Mouse (Mus musculus) kidney, embryonic 15.5 days (tissue): ENCODE results near the gene Dlec1. TPM values are rescaled to one million over a fixed set of nuclear protein-coding genes. Genes with fewer than 3 reads are reported as not detected.
A peak's percentile ranks its signal among the peaks of the same experiment; 100 is the strongest.

Experiments used
- ATAC-seq: fragments of 200-750 bp; cut with Nextera tagmentation; replicated peaks from 2 replicates; pipeline ENCODE4 v1.8.0; 2017; ENCODE audit warnings: moderate TSS enrichment; ENCODE audit not compliant: low FRiP score
- H3K27ac ChIP-seq: fragments of 300-500 bp; sonication (generic); 2 replicates; pipeline ENCODE4 v1.5.1; 2015; ENCODE audit warnings: mild to moderate bottlenecking, inconsistent platforms
- H3K27me3 ChIP-seq: fragments of 300-500 bp; sonication (generic); 2 replicates; pipeline ENCODE4 v1.6.1; 2015; ENCODE audit warnings: inconsistent platforms
- H3K36me3 ChIP-seq: fragments of 300-500 bp; sonication (generic); 2 replicates; pipeline ENCODE4 v1.6.1; 2015; ENCODE audit warnings: inconsistent platforms
- H3K4me1 ChIP-seq: fragments of 300-500 bp; sonication (generic); 2 replicates; pipeline ENCODE4 v1.6.1; 2015; ENCODE audit warnings: inconsistent platforms
- H3K4me2 ChIP-seq: fragments of 300-500 bp; sonication (generic); 2 replicates; pipeline ENCODE4 v1.6.1; 2015; ENCODE audit warnings: moderate library complexity, mild to moderate bottlenecking, inconsistent platforms
- H3K4me3 ChIP-seq: fragments of 300-500 bp; sonication (generic); replicated peaks from 2 replicates; pipeline ENCODE4 v1.5.1; 2015; ENCODE audit warnings: mild to moderate bottlenecking, inconsistent platforms
- H3K9ac ChIP-seq: fragments of 300-500 bp; sonication (generic); 2 replicates; pipeline ENCODE4 v1.6.1; 2015; ENCODE audit warnings: mild to moderate bottlenecking, inconsistent platforms
- H3K9me3 ChIP-seq: fragments of 300-500 bp; sonication (generic); replicated peaks from 2 replicates; pipeline ENCODE4 v1.6.1; 2016; ENCODE audit warnings: inconsistent platforms
- WGBS: fragments of 180-500 bp; shearing (Covaris S2); methylation state at CpG from one replicate; pipeline ENCODE4 v1.1.7; 2015; ENCODE audit warnings: mixed read lengths; 5-methylcytosine and 5-hydroxymethylcytosine counted together
- polyA plus RNA-seq: library from polyadenylated mRNA; unstranded; fragments of >200 nt; fragmentation: Nextera tagmentation; extraction: Ambion mirVana; gene quantifications from 2 replicates; pipeline ENCODE4 v1.2.1, GENCODE M21; 2015

Gene Dlec1
- polyA plus RNA-seq, 1 experiment from 2014 or later = 6.2 TPM

DNA sequence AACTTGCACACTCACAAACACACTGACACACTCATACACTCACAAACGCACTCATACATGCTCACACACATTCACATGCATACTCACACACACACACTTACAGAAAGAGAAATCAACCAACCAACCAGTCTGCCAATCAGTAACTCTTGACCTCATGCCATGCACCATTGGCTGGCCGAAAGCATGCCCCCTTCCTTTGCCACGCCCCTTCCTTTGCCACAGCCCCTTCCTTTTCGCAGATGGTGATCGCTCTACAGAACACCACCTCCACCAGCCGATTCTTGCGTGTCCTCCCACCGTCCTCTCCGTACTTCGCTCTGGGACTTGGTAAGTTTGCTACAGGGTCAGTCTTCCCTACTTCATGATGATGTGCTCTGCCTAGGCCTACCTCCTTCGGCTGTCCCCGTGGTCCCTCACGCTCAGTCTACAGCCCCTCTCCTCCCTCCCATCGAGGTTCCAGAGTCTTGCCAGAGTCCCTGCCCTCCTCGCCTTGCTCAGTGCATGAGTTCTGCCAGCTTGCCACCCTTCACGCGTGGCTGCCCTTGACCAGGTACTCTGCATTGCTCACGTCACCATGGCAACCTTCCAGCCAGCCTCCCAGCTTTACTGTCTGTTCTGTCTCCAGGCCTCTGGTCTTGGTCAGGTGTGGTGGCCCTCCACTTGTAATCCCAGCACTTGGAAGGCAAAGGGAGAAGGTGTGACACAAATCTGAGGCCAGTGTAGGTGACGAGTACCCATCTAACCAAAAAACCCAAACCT is 17.3 kb downstream of the Dlec1 start:
- Histone ChIP-seq H3K27ac (peak overlapping the region; percentile 85), H3K36me3 (no peaks in the 10 kb centered on the region), H3K4me1 (peaks cover 26% of the 10 kb centered on the region), H3K4me2 (peak overlapping the region; percentile 42), H3K9me3 (no peaks in the 10 kb centered on the region), H3K27me3 (no peaks in the 10 kb centered on the region), H3K4me3 (peak overlapping the region; percentile 21), H3K9ac (no peak overlapping the region)
- ATAC-seq = peak; percentile 89
- WGBS = 70% methylated on average over 19 of the region's 19 CpGs

DNA sequence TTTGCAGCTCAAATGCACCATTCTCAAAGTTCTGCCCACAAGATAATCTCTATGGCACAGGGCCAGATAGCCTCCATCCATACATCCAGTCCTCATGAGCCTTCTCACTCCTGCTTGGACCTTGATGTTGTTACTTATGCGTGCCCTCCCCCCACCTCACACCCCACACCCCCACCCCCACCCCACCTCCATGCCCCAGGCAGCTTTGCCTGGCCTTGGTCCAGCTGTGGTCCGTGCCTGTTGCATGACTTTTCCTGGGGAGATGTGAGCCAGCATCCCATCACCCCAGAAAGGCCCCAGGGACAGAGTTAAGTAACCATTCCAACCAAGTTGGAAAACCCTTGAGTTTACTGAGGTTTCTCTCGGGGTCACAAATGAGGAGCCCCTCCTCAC is 17.9 kb downstream of the Dlec1 start:
- ATAC-seq = no peak; the same call in 1 of the 2 replicates
- H3K4me2 ChIP-seq = peak overlapping the region; percentile 42
- no peaks in the 10 kb centered on the region for H3K36me3 ChIP-seq
- WGBS = 25% methylated on average over 3 of the region's 3 CpGs
- no peaks in the 10 kb centered on the region for H3K9me3 ChIP-seq
- H3K27ac ChIP-seq = peak overlapping the region; percentile 85
- H3K27me3 ChIP-seq = no peaks in the 10 kb centered on the region
- H3K4me1 ChIP-seq = peaks cover 26% of the 10 kb centered on the region
- H3K9ac ChIP-seq = no peak overlapping the region
- H3K4me3 ChIP-seq = peak overlapping the region; percentile 21; the same call in 1 of the 2 replicates

DNA sequence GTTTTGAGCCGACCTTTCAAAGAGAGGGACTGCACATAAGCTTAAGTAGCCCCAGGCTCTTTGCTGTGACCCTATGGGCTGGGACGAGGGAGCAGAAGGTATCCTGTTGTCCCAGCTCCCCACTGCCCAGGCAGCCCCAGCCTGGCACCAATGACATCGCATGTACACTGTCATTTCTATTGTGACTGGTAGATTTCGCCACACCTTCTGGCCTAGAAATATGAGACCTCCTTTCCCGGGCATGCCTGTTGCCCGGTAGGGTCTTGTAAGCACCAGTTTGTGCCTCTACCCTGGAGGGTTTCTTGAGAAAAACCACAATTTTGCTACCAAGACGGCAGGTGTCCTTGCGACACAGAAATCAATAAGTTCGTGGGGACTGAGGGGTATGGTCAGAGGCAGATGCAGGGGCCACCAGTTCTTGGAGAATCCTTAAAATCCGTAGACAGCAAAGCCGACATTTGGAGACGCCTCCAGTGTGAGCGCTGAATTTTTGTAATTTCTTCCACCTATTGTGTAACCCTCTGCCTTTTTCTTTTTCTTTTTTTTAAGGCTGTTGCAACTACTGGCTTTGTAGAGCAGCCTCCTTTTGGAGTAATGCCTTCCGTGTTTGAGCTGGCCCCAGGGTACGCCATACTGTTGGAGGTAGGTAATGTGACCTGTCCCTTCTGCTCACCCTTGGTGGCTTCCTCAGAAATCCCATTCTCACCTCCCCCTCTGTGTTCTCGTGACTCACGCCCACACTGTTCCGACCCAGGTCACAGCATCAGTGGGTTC is 20.5 kb downstream of the Dlec1 start:
- H3K9me3 ChIP-seq = no peaks in the 10 kb centered on the region
- H3K4me3 ChIP-seq = no peak overlapping the region
- no peak for ATAC-seq
- H3K27me3 ChIP-seq = no peaks in the 10 kb centered on the region
- no peak overlapping the region for H3K4me2 ChIP-seq
- no peak overlapping the region for H3K27ac ChIP-seq
- WGBS = 74% methylated on average over 18 of the region's 18 CpGs
- no peaks in the 10 kb centered on the region for H3K36me3 ChIP-seq
- peaks cover 26% of the 10 kb centered on the region for H3K4me1 ChIP-seq
- no peak overlapping the region for H3K9ac ChIP-seq

DNA sequence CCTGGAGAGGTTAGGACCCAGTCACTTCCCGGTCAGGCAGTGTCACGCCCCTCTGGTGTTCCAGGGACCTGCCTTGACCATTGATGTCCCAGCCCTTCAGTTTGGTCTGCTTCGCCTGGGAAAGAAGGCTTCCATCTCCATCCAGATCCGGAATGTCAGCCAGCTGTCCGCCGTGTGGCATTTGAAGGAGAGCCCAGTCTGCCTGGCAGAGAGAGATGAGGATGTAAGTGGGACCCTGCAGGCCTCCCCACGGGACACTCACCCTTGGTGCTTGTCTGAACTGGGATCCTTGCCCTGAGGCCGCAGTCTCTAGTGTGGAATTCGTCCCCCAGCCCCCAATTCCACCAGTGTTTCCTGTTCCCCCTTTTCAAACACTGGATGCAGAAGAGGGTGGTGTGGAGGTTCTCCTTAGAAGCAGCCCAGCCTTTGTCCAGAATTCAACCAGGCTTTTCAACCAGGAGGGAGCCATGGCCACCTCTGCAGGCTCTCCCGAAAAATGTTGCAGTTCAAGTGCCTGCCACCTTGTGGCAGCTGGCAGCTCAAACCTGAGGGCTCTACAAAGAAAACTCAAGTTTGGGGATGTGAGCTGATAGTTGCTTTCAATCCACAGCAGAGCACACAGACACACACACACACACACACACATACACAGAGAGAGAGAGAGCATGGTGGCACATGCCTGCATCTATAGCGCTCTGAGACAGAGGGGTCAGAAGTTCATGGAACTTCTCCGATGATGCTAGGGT is 26.3 kb downstream of the Dlec1 start:
- H3K4me3 ChIP-seq = no peak overlapping the region
- H3K4me1 ChIP-seq = peaks cover 11% of the 10 kb centered on the region; the same call in 1 of the 2 replicates
- no peak overlapping the region for H3K9ac ChIP-seq
- no peak overlapping the region for H3K4me2 ChIP-seq
- no peaks in the 10 kb centered on the region for H3K9me3 ChIP-seq
- no peaks in the 10 kb centered on the region for H3K36me3 ChIP-seq
- WGBS = 84% methylated on average over 12 of the region's 12 CpGs
- no peak overlapping the region for H3K27ac ChIP-seq
- H3K27me3 ChIP-seq = no peaks in the 10 kb centered on the region
- no peak for ATAC-seq

DNA sequence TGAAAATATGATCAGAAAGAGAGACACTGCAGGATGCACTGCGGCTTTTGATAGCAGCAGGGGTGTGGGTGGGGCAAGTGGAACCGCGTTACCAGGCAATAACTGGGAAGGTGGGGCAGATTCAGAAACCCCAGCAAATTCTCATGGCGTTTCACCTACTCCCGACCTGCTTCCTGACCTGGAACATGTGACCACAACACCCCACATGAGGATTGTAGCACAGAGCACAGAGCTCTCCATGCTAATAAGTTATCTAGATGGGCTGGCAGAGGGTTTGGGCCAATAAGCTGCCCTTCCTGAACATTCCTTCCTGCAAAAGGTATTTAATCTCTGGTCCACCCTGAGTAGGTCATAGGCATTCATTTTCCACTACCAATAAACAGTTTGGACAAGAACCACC is 28.4 kb downstream of the Dlec1 start:
- Histone ChIP-seq H3K27ac (no peak overlapping the region), H3K36me3 (no peaks in the 10 kb centered on the region), H3K4me3 (no peak overlapping the region), H3K9ac (no peak overlapping the region), H3K4me1 (peaks cover 11% of the 10 kb centered on the region; the same call in 1 of the 2 replicates), H3K9me3 (no peaks in the 10 kb centered on the region), H3K4me2 (no peak overlapping the region), H3K27me3 (no peaks in the 10 kb centered on the region)
- ATAC-seq = no peak
- 55% methylated on average over 5 of the region's 5 CpGs for WGBS

DNA sequence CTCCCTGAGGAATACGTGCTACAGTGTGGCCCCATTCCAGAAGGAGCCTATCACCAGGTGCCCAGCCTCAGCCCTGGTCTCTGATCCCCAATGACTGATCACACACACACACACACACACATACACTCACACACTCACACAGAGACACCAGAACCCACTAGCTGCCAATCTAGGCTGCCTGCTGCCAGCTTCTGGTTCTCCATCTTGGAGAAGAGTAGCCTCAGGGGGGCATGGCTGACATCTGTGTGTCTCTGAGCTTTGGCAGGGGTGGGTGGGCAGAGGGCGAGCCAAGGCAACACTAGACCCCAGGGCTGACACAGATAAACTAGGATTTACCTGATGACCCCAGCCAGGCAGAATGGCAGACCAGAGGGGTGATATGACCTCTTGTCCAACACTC is 36.6 kb downstream of the Dlec1 start:
- Histone ChIP-seq H3K4me3 (no peak overlapping the region), H3K27ac (no peak overlapping the region), H3K4me2 (no peak overlapping the region), H3K9me3 (no peaks in the 10 kb centered on the region), H3K36me3 (no peaks in the 10 kb centered on the region), H3K9ac (no peak overlapping the region), H3K27me3 (no peaks in the 10 kb centered on the region), H3K4me1 (no peaks in the 10 kb centered on the region)
- 66% methylated on average over 2 of the region's 2 CpGs for WGBS
- ATAC-seq = no peak

DNA sequence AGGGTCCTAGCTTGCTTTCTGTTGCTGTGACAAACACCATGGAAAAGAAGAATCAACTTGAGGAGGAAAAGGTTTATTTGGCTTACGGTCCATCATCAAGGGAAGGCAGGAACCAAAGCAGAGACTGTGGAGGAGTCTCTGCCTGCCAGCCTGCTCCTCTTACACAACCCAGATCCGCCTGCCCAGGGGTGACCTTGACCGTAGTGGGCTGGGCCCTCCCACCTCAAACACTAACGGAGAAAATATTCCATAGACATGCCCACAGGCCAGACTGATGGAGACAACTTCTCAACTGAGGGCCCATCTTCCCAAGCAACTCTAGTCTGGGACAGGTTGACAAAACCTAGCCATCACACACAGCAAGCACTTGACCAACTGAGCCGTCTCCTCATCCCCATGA is 39.8 kb downstream of the Dlec1 start:
- Histone ChIP-seq H3K27ac (no peak overlapping the region), H3K4me2 (no peak overlapping the region), H3K36me3 (no peaks in the 10 kb centered on the region), H3K9ac (no peak overlapping the region), H3K27me3 (no peaks in the 10 kb centered on the region), H3K4me3 (no peak overlapping the region), H3K4me1 (no peaks in the 10 kb centered on the region), H3K9me3 (no peaks in the 10 kb centered on the region)
- whole genome bisulfite sequencing = 60% methylated on average over 5 of the region's 5 CpGs
- ATAC-seq = no peak

DNA sequence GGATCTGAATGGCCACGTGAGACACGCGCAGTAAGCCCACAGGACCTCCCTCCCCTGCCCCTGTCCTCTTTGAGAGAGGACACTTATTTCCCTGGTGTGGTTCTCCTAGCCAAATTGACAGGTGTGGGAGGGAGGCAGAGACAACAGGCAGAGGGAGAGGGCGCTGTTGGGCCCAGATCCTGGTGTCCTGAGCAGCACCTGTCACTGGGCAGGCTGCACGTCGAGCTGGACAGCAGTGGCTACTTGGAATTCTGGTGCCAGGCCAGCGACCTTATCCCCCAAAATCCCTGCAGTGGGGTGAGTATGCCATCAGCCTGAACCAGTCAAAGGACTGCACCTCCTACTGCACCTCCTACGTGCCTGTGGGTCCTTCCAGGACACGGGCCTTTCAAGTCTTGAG is 41.1 kb downstream of the Dlec1 start:
- WGBS = 76% methylated on average over 9 of the region's 9 CpGs
- H3K4me1 ChIP-seq = no peaks in the 10 kb centered on the region

DNA sequence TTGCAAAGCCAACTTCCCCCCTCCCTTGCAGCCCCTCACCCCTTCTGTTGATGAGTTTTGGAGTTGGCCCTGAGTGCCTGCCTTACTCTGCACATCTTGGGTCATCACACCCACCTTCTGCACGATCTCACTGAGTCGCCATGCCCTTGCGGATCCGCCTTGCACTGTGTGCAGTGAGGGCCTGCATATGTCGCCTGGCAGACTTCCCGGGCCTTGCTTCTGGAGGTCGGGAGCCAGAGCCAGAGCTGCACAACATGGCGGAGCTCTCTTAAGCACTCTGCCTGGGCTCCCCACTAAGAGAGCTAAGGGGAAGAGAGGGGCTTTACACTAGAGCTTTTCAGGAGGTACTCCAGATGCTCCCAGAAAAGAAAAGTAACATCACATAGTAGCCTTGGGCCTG is 42.4 kb downstream of the Dlec1 start:
- 85% methylated on average over 8 of the region's 8 CpGs for WGBS
- Histone ChIP-seq H3K27ac (no peak overlapping the region), H3K9ac (no peak overlapping the region), H3K9me3 (no peaks in the 10 kb centered on the region), H3K4me1 (no peaks in the 10 kb centered on the region), H3K4me3 (no peak overlapping the region), H3K4me2 (no peak overlapping the region), H3K27me3 (no peaks in the 10 kb centered on the region), H3K36me3 (no peaks in the 10 kb centered on the region)
- ATAC-seq = no peak

More for the DNA sequence above, 41.1 kb downstream of the Dlec1 start:
- Histone ChIP-seq H3K9me3 (no peaks in the 10 kb centered on the region), H3K27ac (no peak overlapping the region), H3K4me3 (no peak overlapping the region), H3K36me3 (no peaks in the 10 kb centered on the region), H3K4me2 (no peak overlapping the region), H3K9ac (no peak overlapping the region), H3K27me3 (no peaks in the 10 kb centered on the region)
- ATAC-seq = no peak

DNA sequence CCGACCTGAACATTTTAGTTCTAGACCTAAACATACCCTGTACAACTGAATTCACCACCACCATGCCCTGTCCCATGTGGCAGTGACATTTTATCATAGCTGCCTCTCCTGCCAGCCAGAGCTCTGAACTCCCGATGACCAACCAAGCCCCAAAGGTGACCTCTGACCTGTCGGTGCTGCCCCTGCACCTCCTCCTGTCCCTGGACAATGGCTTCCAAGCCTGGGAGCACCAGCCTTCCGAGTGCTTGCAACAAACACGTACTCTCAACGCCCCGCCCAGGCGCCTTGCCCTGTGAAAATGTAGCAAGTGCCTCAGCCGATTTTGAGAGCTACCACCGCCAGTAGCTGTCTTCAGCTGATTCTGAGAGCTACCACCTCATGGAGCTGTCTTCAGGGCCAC is 42.9 kb downstream of the Dlec1 start:
- Histone ChIP-seq H3K4me3 (no peak overlapping the region), H3K4me2 (no peak overlapping the region), H3K36me3 (no peaks in the 10 kb centered on the region), H3K9ac (no peak overlapping the region), H3K9me3 (no peaks in the 10 kb centered on the region), H3K27ac (no peak overlapping the region), H3K27me3 (no peaks in the 10 kb centered on the region), H3K4me1 (no peaks in the 10 kb centered on the region)
- 70% methylated on average over 10 of the region's 10 CpGs for WGBS
- ATAC-seq = no peak

DNA sequence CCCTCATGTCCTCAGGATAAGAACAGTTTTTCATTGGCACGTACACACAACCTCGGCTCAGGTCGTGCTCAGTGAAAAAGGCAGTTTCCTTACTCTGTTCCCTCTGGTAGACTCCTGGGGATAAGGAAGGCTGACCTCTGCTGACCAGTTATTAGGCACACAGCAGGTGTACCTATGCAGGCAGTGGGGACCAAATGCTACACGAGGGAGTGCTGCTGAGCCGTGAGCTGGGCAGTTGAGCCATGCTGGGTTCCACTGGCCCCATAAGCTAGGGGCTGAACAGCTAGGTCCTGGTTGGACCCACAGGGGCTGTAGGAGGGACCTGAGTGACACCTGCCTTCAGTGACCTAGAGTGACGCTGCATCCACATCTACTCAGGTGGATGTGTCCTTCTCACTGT is 43.4 kb downstream of the Dlec1 start:
- ATAC-seq = no peak
- no peaks in the 10 kb centered on the region for H3K4me1 ChIP-seq
- no peaks in the 10 kb centered on the region for H3K9me3 ChIP-seq
- no peak overlapping the region for H3K4me3 ChIP-seq
- no peaks in the 10 kb centered on the region for H3K27me3 ChIP-seq
- 75% methylated on average over 6 of the region's 6 CpGs for WGBS
- H3K27ac ChIP-seq = no peak overlapping the region
- no peak overlapping the region for H3K9ac ChIP-seq
- no peaks in the 10 kb centered on the region for H3K36me3 ChIP-seq
- H3K4me2 ChIP-seq = no peak overlapping the region
